Mouse (Mus musculus) kidney, adult 11 months (tissue): ENCODE data around the gene Aagab.

Source experiments
- DNase-seq: peaks from one replicate; pipeline ENCODE4 v3.0.0; 2022

Gene Aagab

DNA sequence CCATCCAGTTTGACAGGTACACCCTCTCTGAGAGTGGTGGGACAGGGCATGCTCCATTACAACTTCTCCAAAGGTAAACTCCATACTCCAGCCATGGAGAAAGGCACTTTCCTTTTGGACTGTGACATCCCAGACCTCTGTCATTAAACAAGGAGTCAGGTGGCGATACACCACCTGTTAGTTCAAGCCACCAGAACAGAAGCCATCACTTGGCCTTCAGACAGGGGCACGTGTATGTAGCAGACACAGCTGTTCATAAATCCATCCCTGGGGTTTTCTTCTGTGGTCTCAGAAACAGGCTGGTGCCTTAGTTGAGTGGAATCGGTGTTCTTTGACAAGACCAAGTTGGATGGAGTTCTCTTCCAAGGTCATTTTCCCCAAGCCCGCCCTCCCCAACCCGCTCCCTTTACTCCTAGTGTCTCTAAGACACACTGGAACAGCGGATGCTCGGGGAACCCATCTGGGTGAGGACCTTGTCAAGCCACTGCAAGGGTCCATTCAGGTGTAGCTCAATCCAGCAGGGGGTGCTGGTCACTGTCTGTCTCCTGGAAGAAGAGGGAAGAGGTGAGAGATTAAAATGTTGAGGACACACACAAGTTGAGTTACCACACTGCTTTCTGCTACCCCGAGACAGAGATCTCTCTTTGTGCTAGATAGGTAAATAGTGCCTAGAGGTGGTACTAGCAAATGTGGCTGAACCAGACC, 47.5 kb downstream of the Aagab start:
- no peak for DNase-seq

DNA sequence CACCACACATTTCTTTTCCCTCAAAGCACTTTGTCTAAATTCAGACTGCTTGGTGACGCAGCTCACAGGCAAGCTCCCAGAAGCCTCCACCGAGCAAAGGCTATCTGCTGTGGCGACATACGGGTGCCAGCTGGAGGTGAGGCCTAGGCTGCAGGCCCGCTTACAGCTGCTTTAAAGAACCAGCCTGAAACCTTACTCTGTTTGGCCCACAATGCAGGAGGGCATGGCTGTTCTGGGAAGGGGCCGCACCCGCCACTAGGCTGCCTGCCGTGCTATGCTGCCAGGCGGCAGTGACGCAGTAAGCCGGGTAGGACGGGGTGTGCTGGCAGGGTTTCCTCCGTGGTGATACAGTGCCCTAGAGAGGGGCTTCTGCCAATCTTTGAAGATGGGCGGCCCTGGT, 48.4 kb downstream of the Aagab start:
- DNase-seq, result no peak

DNA sequence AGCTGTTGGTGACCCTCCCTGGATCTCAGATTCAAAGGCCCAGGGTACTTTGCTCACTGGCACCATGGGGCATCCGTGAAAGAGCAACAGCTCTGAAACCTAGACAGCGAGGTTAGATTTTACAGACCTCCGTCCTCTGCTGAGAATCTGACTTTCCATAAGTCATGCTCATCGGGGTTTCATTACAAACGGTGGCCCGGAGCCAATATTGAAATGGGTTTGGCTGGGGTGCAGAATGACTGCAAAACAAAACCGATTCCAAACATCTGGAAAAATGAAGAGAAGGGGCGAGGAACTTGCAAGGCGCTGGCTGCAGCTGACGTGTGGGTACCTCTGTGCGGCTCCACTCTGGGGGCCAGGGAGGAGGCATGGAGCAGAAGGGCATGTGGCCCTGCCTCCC, 49.1 kb downstream of the Aagab start:
- no peak for DNase-seq

DNA sequence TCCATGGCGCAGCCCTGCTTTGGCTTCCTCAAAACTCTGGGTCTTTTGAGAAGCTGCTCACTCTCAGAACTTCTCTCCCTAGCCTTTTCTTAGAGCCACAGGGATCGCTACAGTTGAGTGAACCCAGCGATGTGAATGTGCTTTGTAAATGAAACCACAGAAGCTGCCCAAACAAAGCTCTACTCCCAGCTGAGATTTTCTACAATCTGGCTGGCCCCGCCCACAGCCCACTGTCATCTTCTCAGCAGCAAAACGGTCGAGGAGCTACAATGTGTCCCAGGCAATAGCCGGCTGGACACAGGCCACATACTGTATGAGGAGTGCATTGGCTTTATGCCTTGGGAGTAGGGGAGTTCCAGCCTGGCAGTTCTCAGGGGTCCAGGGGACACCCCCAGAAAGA, 51.2 kb downstream of the Aagab start:
- DNase-seq, result no peak

DNA sequence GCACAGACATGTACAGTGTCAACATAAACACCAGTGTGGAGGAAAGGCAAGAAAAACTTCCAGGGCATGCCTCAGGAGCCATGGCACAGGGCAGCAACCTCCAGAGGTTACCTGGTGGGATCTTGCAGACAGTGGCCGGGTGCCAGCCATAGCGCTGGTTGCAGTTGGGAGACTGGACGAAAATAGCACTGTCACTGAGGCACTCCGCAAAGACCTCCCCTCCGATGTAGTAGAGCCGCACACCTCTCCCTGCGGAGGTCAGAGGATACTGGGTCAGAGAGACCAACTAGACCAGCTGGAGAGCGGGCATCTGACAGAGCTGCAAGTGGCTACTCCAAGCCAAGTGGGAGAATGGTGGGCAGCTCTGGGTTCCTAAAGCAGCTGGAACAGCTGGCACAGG, 52.1 kb downstream of the Aagab start:
- no peak for DNase-seq

DNA sequence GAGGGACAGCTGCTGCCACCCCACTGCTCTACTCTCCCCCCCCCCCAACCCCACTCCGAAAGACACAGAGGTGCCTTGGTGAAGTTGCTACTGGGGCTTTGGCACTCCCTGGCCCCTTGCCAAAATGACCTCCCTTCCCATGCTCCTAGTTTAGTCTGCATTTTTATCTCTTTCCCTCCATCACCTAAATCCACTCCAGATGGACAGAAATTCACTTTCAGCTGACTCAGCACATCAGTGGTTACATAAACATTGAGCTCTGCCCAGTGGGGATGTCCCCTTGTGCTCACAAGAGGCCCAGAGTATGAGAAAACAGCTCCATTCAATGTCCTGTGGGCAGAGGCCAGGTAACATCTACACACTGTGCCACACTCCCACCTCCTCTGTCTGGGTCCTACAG, 52.6 kb downstream of the Aagab start:
- no peak for DNase-seq

DNA sequence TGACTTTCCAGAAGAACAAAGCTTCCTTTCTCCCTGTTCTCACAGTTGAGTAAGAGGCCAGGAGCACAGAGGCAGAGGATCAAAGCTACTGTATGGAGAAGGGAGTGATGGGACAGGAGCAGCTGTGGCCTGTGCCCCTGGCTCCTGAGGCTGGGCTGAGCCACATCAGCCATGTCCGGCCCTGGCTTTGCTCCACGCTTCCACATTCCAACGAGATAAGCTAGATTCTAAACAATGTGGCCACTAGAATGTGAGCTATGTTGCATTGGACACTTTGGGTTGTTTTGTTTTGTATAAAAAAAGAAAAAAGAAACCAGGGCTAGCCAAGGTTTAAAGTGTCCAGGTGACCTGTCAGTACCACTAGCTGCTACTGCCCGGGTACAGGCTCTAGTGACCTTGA, 54.7 kb downstream of the Aagab start:
- peak; percentile 61 for DNase-seq

GRCm38 (mm10) chr9:63658436-63658835, 56.0 kb downstream of the Aagab start:
- no peak for DNase-seq

GRCm38 (mm10) chr9:63658970-63659371, 56.5 kb downstream of the Aagab start:
- peak; percentile 70 for DNase-seq

GRCm38 (mm10) chr9:63660061-63660460, 57.6 kb downstream of the Aagab start:
- no peak for DNase-seq

GRCm38 (mm10) chr9:63660691-63661090, 58.2 kb downstream of the Aagab start:
- peak; percentile 80 for DNase-seq

DNA sequence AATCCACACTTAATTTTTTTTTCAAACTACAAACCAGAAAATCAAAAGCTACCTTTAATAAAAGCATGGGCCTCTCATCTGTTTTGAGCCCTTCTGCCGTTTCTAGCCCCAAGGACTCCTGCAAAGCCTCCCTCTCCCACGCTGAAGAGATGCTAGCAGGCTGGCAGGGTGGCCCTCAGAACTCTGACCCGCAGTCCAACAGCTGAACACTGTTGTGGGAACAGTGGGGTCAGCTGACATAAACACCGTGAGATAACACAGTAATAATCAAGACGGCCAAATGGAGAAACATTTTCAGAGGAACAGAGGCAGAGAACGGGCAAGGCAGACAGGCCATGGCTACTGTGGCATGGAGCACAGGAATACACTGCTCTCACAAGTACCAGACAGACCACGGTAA, 60.3 kb downstream of the Aagab start:
- peak; percentile 75 for DNase-seq

DNA sequence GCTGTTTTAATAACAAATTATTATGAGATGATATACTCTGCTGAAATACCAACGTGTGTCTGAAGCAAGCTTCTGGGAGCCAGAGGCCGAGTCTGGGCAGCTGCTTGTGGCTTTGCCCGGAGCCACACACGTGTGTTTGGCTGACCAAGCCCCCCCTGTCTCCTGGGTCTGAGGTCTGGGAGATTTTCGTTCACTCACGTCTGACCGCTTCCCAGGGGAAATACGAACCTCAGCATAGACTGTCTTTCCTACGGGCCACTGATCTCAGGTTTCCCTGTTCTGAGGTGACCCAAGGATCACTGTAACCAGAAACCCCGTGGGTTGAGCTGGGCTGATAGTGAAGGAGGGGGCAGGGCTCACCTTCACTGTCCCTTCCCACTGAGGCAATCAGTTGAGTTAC, 60.8 kb downstream of the Aagab start:
- no peak for DNase-seq

GRCm38 (mm10) chr9:63664300-63664745, 61.9 kb downstream of the Aagab start:
- DNase-seq, result peak; percentile 72

- DNase-seq, result peak; percentile 79
Observed at GRCm38 (mm10) chr9:63664792-63665646, 62.6 kb downstream of the Aagab start.

- peak; percentile 70 for DNase-seq
Observed at GRCm38 (mm10) chr9:63666612-63667372, 64.3 kb downstream of the Aagab start.

- DNase-seq, result no peak
Observed at GRCm38 (mm10) chr9:63667373-63667724, 64.9 kb downstream of the Aagab start.

- peak; percentile 78 for DNase-seq
Observed at GRCm38 (mm10) chr9:63668621-63669020, 66.2 kb downstream of the Aagab start.

DNA sequence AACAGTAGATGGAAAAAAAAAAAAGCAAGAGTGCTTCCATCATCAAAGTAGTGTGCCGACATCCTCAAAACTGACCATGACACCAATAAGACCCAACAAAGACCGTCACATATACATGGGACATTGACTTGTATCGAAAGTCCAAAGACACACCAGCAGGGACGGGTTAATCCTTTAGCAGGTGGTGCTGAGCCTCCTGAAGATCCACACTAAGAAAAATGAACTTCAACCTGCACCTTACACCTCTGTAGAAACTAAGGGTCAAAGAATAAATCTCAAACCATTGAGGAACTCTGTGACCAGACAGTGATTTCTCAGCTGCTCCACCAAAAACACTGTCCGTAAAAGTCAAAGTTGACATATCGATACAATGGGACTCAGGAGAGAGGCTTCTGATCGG, 67.4 kb downstream of the Aagab start:
- no peak for DNase-seq

GRCm38 (mm10) chr9:63672797-63673493, 70.5 kb downstream of the Aagab start:
- no peak for DNase-seq

DNA sequence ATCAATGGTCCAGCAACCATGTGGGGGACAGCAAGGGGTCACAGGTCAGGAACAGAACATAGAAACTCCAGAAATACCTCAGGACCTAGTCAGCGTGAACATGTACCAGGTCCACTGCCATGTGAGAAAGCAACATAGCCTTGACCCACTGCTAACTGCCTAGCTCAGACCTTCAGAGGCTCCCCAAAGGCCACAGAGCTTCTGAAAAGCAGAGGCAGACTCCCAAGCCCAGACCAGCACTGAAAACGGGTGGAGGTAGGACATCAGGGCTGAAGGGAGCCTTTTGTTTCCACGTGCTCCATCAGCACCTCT, 71.0 kb downstream of the Aagab start:
- no peak for DNase-seq

DNA sequence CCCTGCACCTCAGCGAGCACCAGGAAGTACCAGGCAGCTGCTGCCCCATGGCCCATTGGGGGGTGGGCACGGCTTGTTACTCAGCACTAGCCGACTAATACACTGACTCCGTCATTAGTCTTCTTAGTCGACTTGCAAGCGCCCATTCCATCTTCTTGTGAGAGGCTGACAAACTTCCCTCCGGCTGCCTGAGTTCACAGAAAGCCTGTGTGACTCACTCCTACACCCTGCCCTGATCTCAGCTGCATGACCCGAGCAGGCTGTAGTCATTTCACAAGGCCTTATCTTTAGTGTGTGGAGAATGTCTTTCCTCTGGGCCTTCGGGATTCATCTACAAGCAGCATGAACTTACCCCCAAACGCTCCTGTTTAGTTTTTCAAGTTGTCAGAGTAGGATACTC, 72.2 kb downstream of the Aagab start:
- no peak for DNase-seq

DNA sequence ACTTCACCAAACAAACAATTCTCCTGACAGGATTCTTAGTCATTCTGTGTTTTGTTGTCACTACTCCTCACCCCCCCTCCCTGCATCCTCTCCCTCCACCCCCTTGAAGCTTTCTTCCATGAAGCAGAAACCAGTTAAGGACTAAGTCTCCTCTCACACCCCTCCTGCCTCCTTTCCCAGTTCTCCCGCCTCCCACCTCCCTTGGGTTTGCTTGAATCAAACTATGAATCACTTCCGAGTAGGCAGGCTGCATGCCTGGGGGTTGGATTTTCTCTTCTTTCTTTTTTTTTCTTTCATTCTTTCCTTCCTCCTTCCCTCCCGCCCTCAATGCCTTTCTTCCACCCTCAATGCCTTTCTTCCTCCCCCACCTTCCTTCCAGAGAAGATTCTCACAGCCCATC, 75.2 kb downstream of the Aagab start:
- no peak for DNase-seq
